Mouse (Mus musculus) liver, postnatal 0 days (tissue): Measurements from ENCODE around the gene Lrtm2. TPM values are rescaled to one million over a fixed set of nuclear protein-coding genes. Genes with fewer than 3 reads are reported as not detected.
A peak's percentile ranks its signal among the peaks of the same experiment; 100 is the strongest.

Experiments used
- ATAC-seq: fragments of 200-750 bp; cut with Nextera tagmentation; 2 replicates; pipeline ENCODE4 v1.8.0; 2017; ENCODE audit warnings: mild to moderate bottlenecking, moderate library complexity
- DNase-seq: peaks from one replicate; pipeline ENCODE4 v3.0.0-alpha.2; 2016
- H3K27ac ChIP-seq: fragments of 300-500 bp; sonication (generic); 2 replicates; pipeline ENCODE4 v1.5.1; 2014; ENCODE audit warnings: antibody characterized with exemption, moderate library complexity, mild to moderate bottlenecking, low read depth
- H3K27me3 ChIP-seq: fragments of 300-500 bp; sonication (generic); 2 replicates; pipeline ENCODE4 v1.6.1; 2014; ENCODE audit warnings: low read length, control low read depth, mixed read lengths; ENCODE audit not compliant: insufficient read depth
- H3K36me3 ChIP-seq: fragments of 300-500 bp; sonication (generic); replicated peaks from 2 replicates; pipeline ENCODE4 v1.6.1; 2014; ENCODE audit warnings: mild to moderate bottlenecking, control low read depth, low read length, moderate library complexity, mixed read lengths; ENCODE audit not compliant: insufficient read depth
- H3K4me1 ChIP-seq: fragments of 300-500 bp; sonication (generic); 2 replicates; pipeline ENCODE4 v1.6.1; 2014; ENCODE audit warnings: antibody characterized with exemption, mild to moderate bottlenecking, control low read depth; ENCODE audit not compliant: insufficient read depth
- H3K4me2 ChIP-seq: fragments of 300-500 bp; sonication (generic); 2 replicates; pipeline ENCODE4 v1.6.1; 2014; ENCODE audit warnings: low read depth, mild to moderate bottlenecking, low read length, moderate library complexity, mixed read lengths
- H3K4me3 ChIP-seq: fragments of 300-500 bp; sonication (generic); 2 replicates; pipeline ENCODE4 v1.5.1; 2014; ENCODE audit warnings: low read depth, low read length
- H3K9ac ChIP-seq: fragments of 300-500 bp; sonication (generic); replicated peaks from 2 replicates; pipeline ENCODE4 v1.6.1; 2014; ENCODE audit warnings: mild to moderate bottlenecking, moderate library complexity
- H3K9me3 ChIP-seq: fragments of 300-500 bp; sonication (generic); 2 replicates; pipeline ENCODE4 v1.6.1; 2016; ENCODE audit warnings: mild to moderate bottlenecking, control low read depth, low read length, mixed read lengths
- CTCF ChIP-seq: sonication (generic); IDR thresholded peaks from 2 replicates; pipeline ENCODE4 v1.5.1; 2016; ENCODE audit warnings: antibody characterized with exemption, low read depth
- EP300 ChIP-seq: IDR thresholded peaks from 2 replicates; pipeline ENCODE4 v1.6.1; 2016; ENCODE audit warnings: antibody characterized with exemption, low read depth, mild to moderate bottlenecking
- WGBS: fragments of 180-500 bp; shearing (Covaris S2); extraction: QIAGEN DNeasy Blood & Tissue Kit; methylation state at CpG from one replicate; pipeline ENCODE4 v1.1.7; 2014; ENCODE audit not compliant: insufficient replicate concordance; 5-methylcytosine and 5-hydroxymethylcytosine counted together
- polyA plus RNA-seq: library from polyadenylated mRNA; unstranded; fragments of >200 nt; fragmentation: Nextera tagmentation; extraction: Ambion mirVana; gene quantifications from 2 replicates; pipeline ENCODE4 v1.2.1, GENCODE M21; 2015

The Lrtm2 gene
- polyA plus RNA-seq, 1 experiment from 2014 or later: not detected

DNA sequence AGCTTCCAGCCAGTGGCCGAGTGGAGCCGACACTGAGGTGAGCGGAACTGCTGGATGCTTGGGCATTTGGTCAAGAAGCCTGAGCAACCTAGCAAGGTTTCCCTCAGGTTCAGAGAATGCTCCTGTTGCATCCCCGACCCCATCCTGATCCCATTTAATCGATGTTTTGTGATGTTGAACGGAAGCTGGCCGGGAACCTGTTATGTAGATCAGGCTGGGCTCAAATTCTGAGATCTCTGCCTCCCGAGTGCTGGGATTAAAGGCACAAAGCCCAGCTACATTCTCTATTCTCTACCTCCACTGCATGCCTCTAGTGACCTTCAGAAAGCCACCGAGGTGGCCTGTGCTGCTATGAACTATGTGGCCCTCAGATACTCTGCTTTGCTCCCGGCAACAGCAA is 5.8 kb downstream of the Lrtm2 start:
- no peak overlapping the region for H3K27ac ChIP-seq
- peaks cover 13% of the 10 kb centered on the region for H3K27me3 ChIP-seq
- DNase-seq (no peak), ATAC-seq (no peak)
- H3K9me3 ChIP-seq: no peaks in the 10 kb centered on the region
- H3K4me3 ChIP-seq: no peak overlapping the region
- H3K9ac ChIP-seq: no peak overlapping the region
- no peak overlapping the region for H3K4me2 ChIP-seq
- no peaks in the 10 kb centered on the region for H3K36me3 ChIP-seq
- H3K4me1 ChIP-seq: no peaks in the 10 kb centered on the region
- 56% methylated on average over 10 of the region's 10 CpGs for WGBS
- TF ChIP-seq EP300: no peak
- no peak for TF ChIP-seq CTCF

DNA sequence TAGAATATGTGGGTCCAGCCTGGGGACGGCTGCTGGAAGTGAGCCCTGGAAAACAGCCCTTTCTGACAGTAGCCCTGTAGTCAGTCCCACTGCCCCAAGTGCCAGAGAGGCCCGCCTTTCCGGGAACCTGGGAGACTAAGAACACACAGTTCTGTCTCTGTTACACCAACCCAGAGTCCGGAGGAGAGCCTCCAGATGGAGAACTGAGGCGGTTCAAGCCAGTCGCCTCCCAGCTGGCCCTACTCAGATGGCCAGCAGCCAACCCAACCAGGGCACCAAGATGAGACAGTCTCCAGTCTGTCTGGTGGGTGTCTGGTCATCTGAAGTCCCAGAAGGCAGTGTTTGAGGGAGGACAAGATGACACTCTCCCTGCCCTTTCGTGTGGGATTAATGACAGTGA is 8.8 kb downstream of the Lrtm2 start:
- no peaks in the 10 kb centered on the region for H3K36me3 ChIP-seq
- no peak overlapping the region for H3K27ac ChIP-seq
- WGBS: 66% methylated on average over 7 of the region's 7 CpGs
- DNase-seq (no peak), ATAC-seq (no peak)
- TF ChIP-seq EP300 (no peak), CTCF (no peak)
- 0 out of 2 replicates have a peak, but pooled peaks cover 3% of the 10 kb centered on the region for H3K27me3 ChIP-seq
- H3K4me1 ChIP-seq: no peaks in the 10 kb centered on the region
- H3K9me3 ChIP-seq: 0 out of 2 replicates have a peak, but pooled peaks cover 2% of the 10 kb centered on the region
- H3K4me2 ChIP-seq: no peak overlapping the region
- no peak overlapping the region for H3K4me3 ChIP-seq
- no peak overlapping the region for H3K9ac ChIP-seq

DNA sequence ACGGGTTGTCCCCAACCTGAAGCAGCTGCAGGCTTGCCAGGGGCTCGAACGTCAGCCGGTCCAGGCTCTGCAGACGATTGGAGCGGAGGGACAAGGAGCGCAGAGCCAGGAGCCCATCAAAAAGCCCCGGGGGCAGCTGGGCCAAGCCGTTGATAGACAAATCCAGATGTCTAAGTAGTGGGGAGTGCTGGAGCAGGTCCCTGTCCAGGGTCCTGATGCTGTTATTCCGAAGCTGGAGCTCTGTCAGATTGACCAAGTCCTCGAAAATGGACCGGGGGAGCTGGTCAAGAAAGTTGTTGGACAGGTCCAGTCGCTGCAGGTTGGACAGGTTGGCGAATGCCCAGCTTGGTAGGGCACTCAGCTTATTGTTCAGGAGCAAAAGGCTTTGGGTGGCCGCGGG is 10.1 kb downstream of the Lrtm2 start:
- H3K4me1 ChIP-seq: no peaks in the 10 kb centered on the region
- H3K4me3 ChIP-seq: no peak overlapping the region
- H3K36me3 ChIP-seq: no peaks in the 10 kb centered on the region
- DNase-seq (peak; percentile 33), ATAC-seq (no peak)
- TF ChIP-seq EP300 (no peak), CTCF (no peak)
- WGBS: 42% methylated on average over 16 of the region's 16 CpGs
- H3K27me3 ChIP-seq: 0 out of 2 replicates have a peak, but pooled peaks cover 3% of the 10 kb centered on the region
- H3K4me2 ChIP-seq: no peak overlapping the region
- H3K27ac ChIP-seq: no peak overlapping the region
- H3K9ac ChIP-seq: no peak overlapping the region
- H3K9me3 ChIP-seq: 0 out of 2 replicates have a peak, but pooled peaks cover 2% of the 10 kb centered on the region

DNA sequence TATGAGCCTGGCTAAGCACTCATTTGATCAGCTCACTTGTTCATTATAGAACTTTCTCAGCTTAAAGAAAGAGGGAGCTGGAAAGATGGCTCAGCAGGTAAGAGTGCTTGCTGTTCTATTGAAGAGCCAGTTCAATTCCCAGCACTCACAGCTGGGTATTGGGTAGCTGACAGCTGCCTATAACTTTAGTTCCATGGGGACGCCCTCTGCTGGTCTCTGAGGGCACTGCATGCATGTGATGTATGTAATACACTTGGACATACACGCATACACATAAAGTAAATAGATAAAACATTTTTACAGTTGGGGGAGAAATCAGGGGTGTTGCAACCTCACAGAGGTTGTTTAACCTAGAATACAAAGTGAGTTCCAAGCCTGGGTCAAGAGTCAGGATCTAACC is 11.2 kb downstream of the Lrtm2 start:
- no peak overlapping the region for H3K27ac ChIP-seq
- no peaks in the 10 kb centered on the region for H3K36me3 ChIP-seq
- no peaks in the 10 kb centered on the region for H3K4me1 ChIP-seq
- WGBS: 64% methylated on average over 2 of the region's 2 CpGs
- no peak overlapping the region for H3K4me3 ChIP-seq
- no peak for ATAC-seq
- H3K27me3 ChIP-seq: 0 out of 2 replicates have a peak, but pooled peaks cover 3% of the 10 kb centered on the region
- DNase-seq: no peak
- 0 out of 2 replicates have a peak, but pooled peaks cover 2% of the 10 kb centered on the region for H3K9me3 ChIP-seq
- TF ChIP-seq CTCF (peak; percentile 46), EP300 (no peak)
- H3K9ac ChIP-seq: no peak overlapping the region
- H3K4me2 ChIP-seq: no peak overlapping the region

DNA sequence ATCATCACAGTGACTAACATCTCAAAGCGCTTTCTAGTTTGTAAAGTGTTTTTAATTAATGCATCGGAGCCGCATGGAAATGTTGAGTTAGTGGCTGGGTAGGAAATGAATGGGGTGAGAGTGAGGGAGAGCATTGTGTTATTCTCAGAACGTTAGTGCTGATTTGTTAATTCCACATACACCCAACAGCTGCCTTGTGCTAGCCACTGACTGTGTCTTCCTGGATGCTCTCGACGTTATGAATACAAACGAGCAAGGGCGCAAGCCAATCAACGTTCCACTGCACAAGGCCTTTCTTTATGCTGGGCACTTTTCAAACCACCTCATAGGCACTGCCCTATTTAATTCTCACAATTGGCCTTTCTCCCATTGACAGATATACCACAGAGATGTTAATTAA is 11.8 kb downstream of the Lrtm2 start:
- TF ChIP-seq CTCF (no peak), EP300 (no peak)
- Histone ChIP-seq H3K9ac (no peak overlapping the region), H3K27me3 (0 out of 2 replicates have a peak, but pooled peaks cover 3% of the 10 kb centered on the region), H3K4me1 (no peaks in the 10 kb centered on the region), H3K9me3 (0 out of 2 replicates have a peak, but pooled peaks cover 2% of the 10 kb centered on the region), H3K36me3 (no peaks in the 10 kb centered on the region), H3K4me3 (no peak overlapping the region), H3K4me2 (no peak overlapping the region), H3K27ac (no peak overlapping the region)
- DNase-seq: no peak
- no peak for ATAC-seq
- 81% methylated on average over 9 of the region's 9 CpGs for WGBS

DNA sequence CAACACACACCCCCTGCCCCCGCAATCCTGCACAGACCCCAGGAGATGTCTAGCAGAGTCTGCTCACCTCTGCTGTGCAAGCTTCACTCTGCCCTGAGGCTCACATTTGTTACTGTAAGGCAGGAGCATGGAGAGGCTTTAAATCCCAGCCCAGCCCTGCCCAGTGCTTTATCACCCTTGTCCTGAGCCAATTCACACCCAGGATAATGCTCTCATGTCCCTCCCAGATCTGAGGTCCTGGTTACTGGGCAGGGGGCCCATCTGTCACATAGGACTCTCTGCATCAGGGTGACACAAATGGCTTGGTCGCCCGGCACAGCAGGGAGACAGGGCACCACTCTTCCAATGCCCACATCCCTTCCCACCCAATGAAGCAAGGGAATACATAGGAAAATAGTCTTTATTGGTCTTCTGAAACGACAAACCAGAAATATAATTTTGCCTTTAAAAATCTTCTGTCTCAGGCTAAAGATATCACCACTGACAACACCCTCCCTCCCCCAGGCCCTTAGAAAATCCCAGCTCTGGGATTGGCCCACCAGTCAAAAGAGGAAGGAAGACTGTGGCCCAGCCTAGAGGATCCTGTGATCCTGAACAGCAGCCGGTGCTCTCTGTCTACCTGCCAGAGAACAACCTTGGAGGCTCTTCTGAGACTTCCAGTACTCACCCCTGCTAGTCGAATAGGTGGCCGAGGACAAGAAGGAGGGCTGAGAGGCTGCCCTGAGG is 15.7 kb downstream of the Lrtm2 start:
- H3K9ac ChIP-seq: no peak overlapping the region
- H3K4me2 ChIP-seq: no peak overlapping the region
- H3K9me3 ChIP-seq: 0 out of 2 replicates have a peak, but pooled peaks cover 2% of the 10 kb centered on the region
- DNase-seq: no peak
- H3K4me3 ChIP-seq: no peak overlapping the region
- no peak for ATAC-seq
- TF ChIP-seq EP300 (no peak), CTCF (no peak)
- H3K4me1 ChIP-seq: no peaks in the 10 kb centered on the region
- H3K36me3 ChIP-seq: no peaks in the 10 kb centered on the region
- WGBS: 41% methylated on average over 7 of the region's 7 CpGs
- no peaks in the 10 kb centered on the region for H3K27me3 ChIP-seq
- no peak overlapping the region for H3K27ac ChIP-seq
